Mouse (Mus musculus) kidney, embryonic 16.5 days (tissue): ENCODE data around the gene Gm28305. TPM values are rescaled to one million over a fixed set of nuclear protein-coding genes. Genes with fewer than 3 reads are reported as not detected.
A peak's percentile ranks its signal among the peaks of the same experiment; 100 is the strongest.

ENCODE experiments used
- ATAC-seq: fragments of 200-750 bp; cut with Nextera tagmentation; 2 replicates; pipeline ENCODE4 v1.8.0; 2017; ENCODE audit warnings: moderate TSS enrichment; ENCODE audit not compliant: low FRiP score, low TSS enrichment
- H3K27ac ChIP-seq: fragments of 300-500 bp; sonication (generic); 2 replicates; pipeline ENCODE4 v1.5.1; 2014; ENCODE audit warnings: low read length
- H3K27me3 ChIP-seq: fragments of 300-500 bp; sonication (generic); 2 replicates; pipeline ENCODE4 v1.6.1; 2014; ENCODE audit warnings: low read length, control low read depth, mixed read lengths; ENCODE audit not compliant: insufficient read depth
- H3K36me3 ChIP-seq: fragments of 300-500 bp; sonication (generic); 2 replicates; pipeline ENCODE4 v1.6.1; 2014; ENCODE audit warnings: low read length, control low read depth, mixed read lengths; ENCODE audit not compliant: insufficient read depth
- H3K4me1 ChIP-seq: fragments of 300-500 bp; sonication (generic); 2 replicates; pipeline ENCODE4 v1.6.1; 2014; ENCODE audit warnings: low read length, control low read depth, mixed read lengths; ENCODE audit not compliant: insufficient read depth
- H3K4me2 ChIP-seq: fragments of 300-500 bp; sonication (generic); replicated peaks from 2 replicates; pipeline ENCODE4 v1.6.1; 2014; ENCODE audit warnings: low read depth, low read length
- H3K4me3 ChIP-seq: fragments of 300-500 bp; sonication (generic); 2 replicates; pipeline ENCODE4 v1.5.1; 2014; ENCODE audit warnings: mild to moderate bottlenecking, low read length
- H3K9ac ChIP-seq: fragments of 300-500 bp; sonication (generic); replicated peaks from 2 replicates; pipeline ENCODE4 v1.6.1; 2014; ENCODE audit warnings: low read length
- H3K9me3 ChIP-seq: fragments of 300-500 bp; sonication (generic); 2 replicates; pipeline ENCODE4 v1.6.1; 2016; ENCODE audit warnings: low read length, control low read depth
- WGBS: fragments of 180-500 bp; shearing (Covaris S2); extraction: QIAGEN DNeasy Blood & Tissue Kit; methylation state at CpG from one replicate; pipeline ENCODE4 v1.1.7; 2014; 5-methylcytosine and 5-hydroxymethylcytosine counted together
- polyA plus RNA-seq: library from polyadenylated mRNA; unstranded; fragments of >200 nt; fragmentation: Nextera tagmentation; extraction: Ambion mirVana; gene quantifications from 2 replicates; pipeline ENCODE4 v1.2.1, GENCODE M21; 2015

Gm28305 gene
- polyA plus RNA-seq, 1 experiment from 2014 or later = not detected

- H3K9ac ChIP-seq = no peak overlapping the region
- ATAC-seq = no peak
- no peaks in the 10 kb centered on the region for H3K27me3 ChIP-seq
- 94% methylated on average over 5 of the region's 5 CpGs for WGBS
- H3K4me3 ChIP-seq = no peak overlapping the region
- no peak overlapping the region for H3K27ac ChIP-seq
- no peaks in the 10 kb centered on the region for H3K36me3 ChIP-seq
- peaks cover 5% of the 10 kb centered on the region; the same call in 1 of the 2 replicates for H3K9me3 ChIP-seq
- no peaks in the 10 kb centered on the region for H3K4me1 ChIP-seq
- no peak overlapping the region for H3K4me2 ChIP-seq
Measured at GRCm38 (mm10) chr9:104109151-104109550, 68.7 kb downstream of the Gm28305 start.

GRCm38 (mm10) chr9:104123101-104123500 lies 82.6 kb downstream of the Gm28305 start:
- H3K4me3 ChIP-seq = no peak overlapping the region
- H3K9me3 ChIP-seq = no peaks in the 10 kb centered on the region
- peak; percentile 46 for ATAC-seq
- H3K4me1 ChIP-seq = peaks cover 20% of the 10 kb centered on the region
- H3K27ac ChIP-seq = peak overlapping the region; percentile 75
- no peaks in the 10 kb centered on the region for H3K36me3 ChIP-seq
- 0 out of 2 replicates have a peak overlapping the region, but pooled peaks have one; percentile 5 for H3K4me2 ChIP-seq
- no peaks in the 10 kb centered on the region for H3K27me3 ChIP-seq
- no peak overlapping the region for H3K9ac ChIP-seq
- WGBS = 34% methylated on average over 5 of the region's 5 CpGs

GRCm38 (mm10) chr9:104123622-104124021 lies 83.2 kb downstream of the Gm28305 start:
- ATAC-seq = peak; percentile 64
- Histone ChIP-seq H3K27ac (peak overlapping the region; percentile 75), H3K4me3 (no peak overlapping the region), H3K4me1 (peaks cover 20% of the 10 kb centered on the region), H3K9ac (no peak overlapping the region; the same call in 1 of the 2 replicates), H3K4me2 (0 out of 2 replicates have a peak overlapping the region, but pooled peaks have one; percentile 5), H3K27me3 (no peaks in the 10 kb centered on the region), H3K36me3 (no peaks in the 10 kb centered on the region), H3K9me3 (no peaks in the 10 kb centered on the region)
- 10% methylated on average over 5 of the region's 5 CpGs for WGBS

Other genes starting within 250 kb of the Gm28305 start
- gene Nphp3, start 38.1 kb upstream of the Gm28305 start, polyA plus RNA-seq = 4.3 and 6.2 TPM in 2 replicates
- gene Uba5, start 22.5 kb downstream of the Gm28305 start, polyA plus RNA-seq = 46.2 and 48.9 TPM in 2 replicates
- gene Acad11, start 22.7 kb downstream of the Gm28305 start, polyA plus RNA-seq = 15.7 and 19.0 TPM in 2 replicates
- 1.9 and 2.0 TPM in 2 replicates for gene Ackr4, start 86.3 kb downstream of the Gm28305 start, polyA plus RNA-seq
- 23.4 and 25.7 TPM in 2 replicates for gene Dnajc13, start 222.3 kb downstream of the Gm28305 start, polyA plus RNA-seq